Mouse (Mus musculus): ENCODE data around the gene Mcidas.
A peak's percentile ranks its signal among the peaks of the same experiment; 100 is the strongest.

The Mcidas gene

GRCm38 (mm10) chr13:112993531-112994152, at the start of gene Mcidas:
Gene Mcidas, plus strand, starts transcription at chr13:112993845.
- no peak for DNase-seq (ENCODE audit: low spot score in 2 of 2)

GRCm38 (mm10) chr13:112945312-112945711, 48.3 kb upstream of the Mcidas start:
- no peak for DNase-seq (ENCODE audit: low spot score in 2 of 2)

- DNase-seq (ENCODE audit: low spot score in 2 of 2): no peak
Observed at GRCm38 (mm10) chr13:112945900-112946299, 47.7 kb upstream of the Mcidas start.

GRCm38 (mm10) chr13:112954067-112954466, 39.6 kb upstream of the Mcidas start:
- DNase-seq (ENCODE audit: low spot score in 2 of 2): no peak

- no peak for DNase-seq (ENCODE audit: low spot score in 2 of 2)
Observed at GRCm38 (mm10) chr13:112963081-112963480, 30.6 kb upstream of the Mcidas start.

- DNase-seq (ENCODE audit: low spot score in 2 of 2): no peak
Observed at GRCm38 (mm10) chr13:112964421-112964820, 29.2 kb upstream of the Mcidas start.

GRCm38 (mm10) chr13:112967267-112967666, 26.4 kb upstream of the Mcidas start:
- no peak for DNase-seq (ENCODE audit: low spot score in 2 of 2)

- DNase-seq (ENCODE audit: low spot score in 2 of 2): no peak
Observed at GRCm38 (mm10) chr13:112976720-112977119, 16.9 kb upstream of the Mcidas start.

GRCm38 (mm10) chr13:112985605-112986450, 7.8 kb upstream of the Mcidas start:
- DNase-seq (ENCODE audit: low spot score in 2 of 2): no peak

GRCm38 (mm10) chr13:112986451-112986950, 7.1 kb upstream of the Mcidas start:
- no peak for DNase-seq (ENCODE audit: low spot score in 2 of 2)

- peak; percentile 87 to 96 for DNase-seq (ENCODE audit: low spot score in 2 of 2)
Observed at GRCm38 (mm10) chr13:112987532-112987943, 6.1 kb upstream of the Mcidas start, which contains the start of gene Ccno. Gene Ccno, plus strand, starts transcription at chr13:112987802.

- no peak for DNase-seq (ENCODE audit: low spot score in 2 of 2)
Observed at GRCm38 (mm10) chr13:112987991-112988390, 5.7 kb upstream of the Mcidas start.

- no peak for DNase-seq (ENCODE audit: low spot score in 2 of 2)
Observed at GRCm38 (mm10) chr13:112988866-112989265, 4.8 kb upstream of the Mcidas start.

- no peak for DNase-seq (ENCODE audit: low spot score in 2 of 2)
Observed at GRCm38 (mm10) chr13:112989541-112989940, 4.1 kb upstream of the Mcidas start.

GRCm38 (mm10) chr13:112990346-112990745, 3.3 kb upstream of the Mcidas start:
- no peak for DNase-seq (ENCODE audit: low spot score in 2 of 2)

- DNase-seq (ENCODE audit: low spot score in 2 of 2): peak; percentile 52 to 65
Observed at GRCm38 (mm10) chr13:112994191-112994590, 546 bp downstream of the Mcidas start.

GRCm38 (mm10) chr13:112996407-112996806, 2.8 kb downstream of the Mcidas start:
- no peak for DNase-seq (ENCODE audit: low spot score in 2 of 2)

- no peak for DNase-seq (ENCODE audit: low spot score in 2 of 2)
Observed at GRCm38 (mm10) chr13:112997369-112997768, 3.7 kb downstream of the Mcidas start.

GRCm38 (mm10) chr13:112998427-112999201, 5.0 kb downstream of the Mcidas start:
- DNase-seq (ENCODE audit: low spot score in 2 of 2): peak in 1 of 2 experiments; percentile 46

- DNase-seq (ENCODE audit: low spot score in 2 of 2): no peak
Observed at GRCm38 (mm10) chr13:113000090-113000489, 6.4 kb downstream of the Mcidas start.

- DNase-seq (ENCODE audit: low spot score in 2 of 2): peak; percentile 53 to 71
Observed at GRCm38 (mm10) chr13:113000576-113001318, 7.1 kb downstream of the Mcidas start.
